Mouse (Mus musculus): ENCODE measurements around the gene Casz1. TPM values are rescaled to one million over a fixed set of nuclear protein-coding genes. Genes with fewer than 3 reads are reported as not detected.

Gene Casz1
- total and polyA plus RNA-seq, 3 experiments = 0.02 to 0.27 TPM; not detected in 1

DNA sequence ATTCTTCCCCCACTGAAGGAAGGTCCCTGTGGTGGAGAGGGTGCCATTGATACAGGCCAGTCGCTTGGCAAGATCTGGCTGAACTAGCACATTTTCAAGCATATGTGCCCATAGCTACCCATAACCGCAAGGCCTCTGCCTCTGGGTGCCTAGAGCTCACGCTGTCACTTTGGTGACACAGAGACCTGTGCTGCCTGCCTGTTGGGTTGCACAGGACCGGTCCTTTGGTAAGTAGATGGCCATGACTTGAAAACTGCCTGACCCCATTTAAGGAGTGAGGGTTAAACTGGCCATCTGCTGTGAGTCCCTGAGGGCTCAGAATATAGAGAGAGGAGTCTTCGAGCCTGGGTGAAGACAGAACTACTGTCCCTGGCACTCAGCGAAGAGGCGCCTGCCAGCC is 55.2 kb downstream of the Casz1 start:
- DNase-seq (ENCODE audit: low spot score) (no peak), ATAC-seq (ENCODE audit: extremely low read depth, insufficient number of reproducible peaks, low FRiP score, poor library complexity, severe bottlenecking) (no peak)
- Histone ChIP-seq H3K4me1 (ENCODE audit: insufficient read depth, low read depth, low read length) (no peaks in the 10 kb centered on the region), H3K4me3 (ENCODE audit: low read depth, low read length) (no peak overlapping the region), H3K36me3 (replicated peaks) (no peaks in the 10 kb centered on the region), H3K9me3 (replicated peaks) (no peaks in the 10 kb centered on the region), H3K27me3 (ENCODE audit: insufficient read depth, low read length) (peaks cover 11% of the 10 kb centered on the region; the same call in 1 of the 2 replicates)
- TF ChIP-seq POLR2AphosphoS5 (IDR thresholded peaks at IDR 0.05; ENCODE audit: insufficient replicate concordance, low read depth, low read length) (no peak), GATA1 (IDR thresholded peaks at IDR 0.05; ENCODE audit: borderline replicate concordance, low read length) (no peak)

DNA sequence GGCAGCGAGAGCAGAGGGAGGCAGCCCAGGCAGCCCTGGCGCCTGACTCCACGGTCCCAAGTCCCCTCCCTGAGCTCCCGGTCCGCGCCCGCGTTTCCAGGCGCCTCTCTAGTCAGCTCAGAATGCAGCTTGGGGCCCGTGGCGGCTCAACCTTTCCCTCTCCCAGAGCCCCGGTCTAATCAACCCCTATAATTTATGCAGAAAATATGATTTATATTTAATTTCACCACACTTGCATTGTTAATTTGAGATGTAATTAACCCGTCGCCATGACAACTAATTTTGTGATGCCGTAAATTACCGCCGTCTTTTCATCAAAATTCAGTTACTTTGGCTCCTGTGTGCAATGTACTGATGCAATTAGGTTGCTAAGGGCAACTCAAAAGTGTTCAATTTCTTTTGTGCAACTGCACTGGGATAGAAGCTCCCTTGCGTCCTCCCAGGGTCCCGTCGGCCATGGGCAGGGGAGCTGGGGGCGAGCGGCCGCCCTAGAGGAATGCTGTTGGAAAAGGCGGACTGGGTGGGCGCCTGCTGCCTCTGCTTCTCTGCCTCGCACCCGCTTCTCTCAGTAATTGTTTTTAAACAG is 55.8 kb downstream of the Casz1 start:
- H3K36me3 ChIP-seq (replicated peaks) = no peaks in the 10 kb centered on the region
- DNase-seq (ENCODE audit: low spot score) = no peak
- no peak overlapping the region for H3K4me3 ChIP-seq (ENCODE audit: low read depth, low read length)
- no peaks in the 10 kb centered on the region for H3K4me1 ChIP-seq (ENCODE audit: insufficient read depth, low read depth, low read length)
- TF ChIP-seq GATA1 (IDR thresholded peaks at IDR 0.05; ENCODE audit: borderline replicate concordance, low read length) = no peak
- no peak for TF ChIP-seq TAL1 (conservative IDR thresholded peaks at IDR 0.05; ENCODE audit: low read depth, low read length)
- no peak for TF ChIP-seq CTCF (IDR thresholded peaks at IDR 0.05; ENCODE audit: low read depth, low read length)
- no peak for TF ChIP-seq GATA2 (IDR thresholded peaks at IDR 0.05; ENCODE audit: borderline replicate concordance, low read depth, low read length)
- TF ChIP-seq POLR2AphosphoS5 (IDR thresholded peaks at IDR 0.05; ENCODE audit: insufficient replicate concordance, low read depth, low read length) = no peak
- no peak for ATAC-seq (ENCODE audit: extremely low read depth, insufficient number of reproducible peaks, low FRiP score, poor library complexity, severe bottlenecking)
- H3K27me3 ChIP-seq (ENCODE audit: insufficient read depth, low read length) = peaks cover 6% of the 10 kb centered on the region; the same call in 1 of the 2 replicates
- H3K9me3 ChIP-seq (replicated peaks) = no peaks in the 10 kb centered on the region

DNA sequence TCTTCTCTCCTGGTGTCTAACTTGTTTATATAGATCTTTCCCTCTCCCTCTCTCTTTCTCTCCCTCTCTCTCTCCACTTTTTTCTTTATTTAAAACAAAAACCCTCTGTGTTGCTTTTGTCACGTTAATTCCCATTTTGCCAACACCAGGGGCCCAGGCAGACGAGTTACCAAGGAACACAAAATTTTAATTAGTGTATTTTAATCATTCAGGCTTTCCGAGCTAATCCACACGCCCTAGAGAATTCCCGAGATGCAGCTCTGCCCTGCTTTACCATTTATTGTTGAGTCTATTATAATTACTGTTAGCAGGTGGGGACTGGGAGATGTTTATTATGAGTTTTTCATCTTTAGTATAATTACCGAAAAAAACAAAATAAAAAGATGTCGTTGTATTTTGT is 56.4 kb downstream of the Casz1 start:
- ATAC-seq (ENCODE audit: extremely low read depth, insufficient number of reproducible peaks, low FRiP score, poor library complexity, severe bottlenecking) (no peak), DNase-seq (ENCODE audit: low spot score) (no peak)
- no peak overlapping the region for H3K4me3 ChIP-seq (ENCODE audit: low read depth, low read length)
- TF ChIP-seq GATA1 (IDR thresholded peaks at IDR 0.05; ENCODE audit: borderline replicate concordance, low read length) (no peak), TAL1 (conservative IDR thresholded peaks at IDR 0.05; ENCODE audit: low read depth, low read length) (no peak), POLR2AphosphoS5 (IDR thresholded peaks at IDR 0.05; ENCODE audit: insufficient replicate concordance, low read depth, low read length) (no peak), CTCF (IDR thresholded peaks at IDR 0.05; ENCODE audit: low read depth, low read length) (no peak), GATA2 (IDR thresholded peaks at IDR 0.05; ENCODE audit: borderline replicate concordance, low read depth, low read length) (no peak)
- H3K9me3 ChIP-seq (replicated peaks) = no peaks in the 10 kb centered on the region
- no peaks in the 10 kb centered on the region for H3K36me3 ChIP-seq (replicated peaks)
- H3K4me1 ChIP-seq (ENCODE audit: insufficient read depth, low read depth, low read length) = no peaks in the 10 kb centered on the region
- peaks cover 6% of the 10 kb centered on the region; the same call in 1 of the 2 replicates for H3K27me3 ChIP-seq (ENCODE audit: insufficient read depth, low read length)

DNA sequence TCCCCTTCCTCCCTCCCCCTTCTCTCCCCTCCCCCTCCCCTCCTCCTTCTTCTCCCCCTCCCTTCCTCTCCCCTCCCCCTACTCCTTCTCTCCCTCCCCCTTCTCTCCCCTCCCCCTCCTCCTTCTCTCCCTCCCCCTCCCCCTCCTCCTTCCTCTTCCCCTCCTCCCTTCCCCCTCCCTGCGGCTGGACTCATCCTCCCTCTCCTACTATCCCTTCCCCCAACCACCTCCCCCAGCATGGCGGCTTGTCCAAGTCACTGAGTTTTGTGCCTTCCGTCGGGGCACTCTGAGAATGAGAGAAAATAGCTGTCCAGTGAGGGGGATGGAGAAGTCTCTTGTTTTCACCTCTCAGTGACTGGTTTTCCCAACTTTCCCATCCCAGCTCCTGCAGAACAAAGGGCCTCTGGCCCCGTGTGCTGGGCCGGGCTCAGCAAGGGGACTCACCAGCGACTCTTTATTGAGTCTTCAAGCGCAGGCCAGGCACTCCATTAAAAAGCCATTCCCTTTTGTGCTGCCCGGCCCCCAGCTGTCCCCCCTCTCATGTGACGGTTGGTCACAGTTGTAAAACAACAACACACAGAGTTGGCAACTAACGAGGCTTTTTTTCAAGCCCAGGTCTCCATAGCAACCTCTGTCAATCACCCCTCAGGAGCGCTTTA is 62.7 kb downstream of the Casz1 start:
- no peak overlapping the region for H3K4me3 ChIP-seq (ENCODE audit: low read depth, low read length)
- TF ChIP-seq POLR2AphosphoS5 (IDR thresholded peaks at IDR 0.05; ENCODE audit: insufficient replicate concordance, low read depth, low read length) (no peak), CTCF (IDR thresholded peaks at IDR 0.05; ENCODE audit: low read depth, low read length) (no peak), GATA2 (IDR thresholded peaks at IDR 0.05; ENCODE audit: borderline replicate concordance, low read depth, low read length) (no peak), GATA1 (IDR thresholded peaks at IDR 0.05; ENCODE audit: borderline replicate concordance, low read length) (no peak), TAL1 (conservative IDR thresholded peaks at IDR 0.05; ENCODE audit: low read depth, low read length) (no peak)
- peaks cover 9% of the 10 kb centered on the region; the same call in 1 of the 2 replicates for H3K27me3 ChIP-seq (ENCODE audit: insufficient read depth, low read length)
- DNase-seq (ENCODE audit: low spot score) = no peak
- H3K36me3 ChIP-seq (replicated peaks) = no peaks in the 10 kb centered on the region
- no peaks in the 10 kb centered on the region for H3K4me1 ChIP-seq (ENCODE audit: insufficient read depth, low read depth, low read length)
- H3K9me3 ChIP-seq (replicated peaks) = no peaks in the 10 kb centered on the region
- ATAC-seq (ENCODE audit: extremely low read depth, insufficient number of reproducible peaks, low FRiP score, poor library complexity, severe bottlenecking) = no peak

DNA sequence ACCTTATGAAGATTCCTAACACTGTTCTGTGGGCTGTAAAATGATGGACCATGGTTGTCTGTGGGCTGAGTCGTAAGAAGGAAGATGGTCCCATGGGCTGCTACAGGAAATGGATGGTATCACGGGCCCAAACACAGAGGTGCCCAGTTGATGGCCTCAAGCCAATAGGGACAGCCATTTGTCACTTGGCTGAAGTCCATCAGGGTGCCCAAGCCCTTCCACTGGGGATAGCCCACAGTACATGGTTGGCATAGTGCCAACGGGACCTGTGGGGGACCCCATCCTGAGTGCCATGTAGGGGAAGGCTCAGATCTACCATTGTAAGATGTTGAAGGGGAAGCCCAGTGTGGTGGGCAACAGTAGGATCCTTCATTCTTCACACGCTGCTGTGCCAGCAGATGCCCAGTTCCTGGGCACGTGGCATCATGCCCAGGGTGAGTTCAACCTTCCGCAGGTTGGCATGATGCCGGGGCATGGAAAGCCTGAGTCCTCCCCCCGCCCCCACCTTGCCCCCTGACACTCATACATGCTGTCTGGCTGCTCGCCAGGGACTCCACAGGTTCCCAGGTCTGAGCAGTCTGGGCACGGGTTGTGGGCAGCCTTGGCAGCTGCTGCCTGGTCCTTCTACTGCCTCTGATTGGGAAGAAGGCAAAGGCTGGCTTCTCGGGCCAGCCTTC is 63.6 kb downstream of the Casz1 start:
- TF ChIP-seq TAL1 (conservative IDR thresholded peaks at IDR 0.05; ENCODE audit: low read depth, low read length) = no peak
- TF ChIP-seq GATA2 (IDR thresholded peaks at IDR 0.05; ENCODE audit: borderline replicate concordance, low read depth, low read length) = no peak
- no peak for TF ChIP-seq POLR2AphosphoS5 (IDR thresholded peaks at IDR 0.05; ENCODE audit: insufficient replicate concordance, low read depth, low read length)
- no peak for TF ChIP-seq CTCF (IDR thresholded peaks at IDR 0.05; ENCODE audit: low read depth, low read length)
- no peak for TF ChIP-seq GATA1 (IDR thresholded peaks at IDR 0.05; ENCODE audit: borderline replicate concordance, low read length)
- no peak for DNase-seq (ENCODE audit: low spot score)
- ATAC-seq (ENCODE audit: extremely low read depth, insufficient number of reproducible peaks, low FRiP score, poor library complexity, severe bottlenecking) = no peak
- H3K9me3 ChIP-seq (replicated peaks) = no peaks in the 10 kb centered on the region
- H3K36me3 ChIP-seq (replicated peaks) = no peaks in the 10 kb centered on the region
- H3K4me1 ChIP-seq (ENCODE audit: insufficient read depth, low read depth, low read length) = no peaks in the 10 kb centered on the region
- H3K4me3 ChIP-seq (ENCODE audit: low read depth, low read length) = no peak overlapping the region
- H3K27me3 ChIP-seq (ENCODE audit: insufficient read depth, low read length) = peaks cover 10% of the 10 kb centered on the region; the same call in 1 of the 2 replicates

DNA sequence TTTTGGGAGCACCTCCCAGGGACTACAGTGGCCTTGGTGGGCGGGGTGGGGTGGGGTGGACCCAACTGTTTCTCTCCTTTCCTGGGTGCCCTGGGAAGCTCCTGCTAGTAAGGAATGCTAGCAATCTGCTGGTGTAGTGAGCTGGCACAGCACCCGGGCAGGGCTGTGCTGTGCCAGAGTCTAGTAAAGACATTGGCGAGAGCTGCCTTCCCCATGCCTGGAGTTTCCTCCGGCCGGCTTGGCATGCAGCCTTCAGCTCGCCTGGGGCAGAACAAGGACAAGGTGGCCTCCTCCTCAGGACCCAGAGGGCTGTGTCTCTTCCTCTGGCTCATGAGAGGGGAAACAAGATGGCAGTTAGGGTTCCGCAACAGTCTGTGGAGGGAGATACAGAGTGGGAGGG is 65.3 kb downstream of the Casz1 start:
- H3K36me3 ChIP-seq (replicated peaks) = no peaks in the 10 kb centered on the region
- no peak for DNase-seq (ENCODE audit: low spot score)

More for the DNA sequence above, 65.3 kb downstream of the Casz1 start:
- H3K4me3 ChIP-seq (ENCODE audit: low read depth, low read length) = no peak overlapping the region
- peaks cover 15% of the 10 kb centered on the region; the same call in 1 of the 2 replicates for H3K27me3 ChIP-seq (ENCODE audit: insufficient read depth, low read length)
- H3K4me1 ChIP-seq (ENCODE audit: insufficient read depth, low read depth, low read length) = no peaks in the 10 kb centered on the region; the same call in 1 of the 2 replicates
- no peak for TF ChIP-seq TAL1 (conservative IDR thresholded peaks at IDR 0.05; ENCODE audit: low read depth, low read length)
- TF ChIP-seq GATA1 (IDR thresholded peaks at IDR 0.05; ENCODE audit: borderline replicate concordance, low read length) = no peak
- no peak for TF ChIP-seq GATA2 (IDR thresholded peaks at IDR 0.05; ENCODE audit: borderline replicate concordance, low read depth, low read length)
- TF ChIP-seq CTCF (IDR thresholded peaks at IDR 0.05; ENCODE audit: low read depth, low read length) = no peak
- TF ChIP-seq POLR2AphosphoS5 (IDR thresholded peaks at IDR 0.05; ENCODE audit: insufficient replicate concordance, low read depth, low read length) = no peak
- no peaks in the 10 kb centered on the region for H3K9me3 ChIP-seq (replicated peaks)
- ATAC-seq (ENCODE audit: extremely low read depth, insufficient number of reproducible peaks, low FRiP score, poor library complexity, severe bottlenecking) = no peak
